Mouse (Mus musculus) yolk sac, embryonic 10.5 days (tissue): ENCODE data around the gene Bmp6.
A peak's percentile ranks its signal among the peaks of the same experiment; 100 is the strongest.

Experiments
- DNase-seq: peaks from one replicate; pipeline ENCODE4 v3.0.0-alpha.2; 2017; ENCODE audit warnings: low spot score

Bmp6 gene

DNA sequence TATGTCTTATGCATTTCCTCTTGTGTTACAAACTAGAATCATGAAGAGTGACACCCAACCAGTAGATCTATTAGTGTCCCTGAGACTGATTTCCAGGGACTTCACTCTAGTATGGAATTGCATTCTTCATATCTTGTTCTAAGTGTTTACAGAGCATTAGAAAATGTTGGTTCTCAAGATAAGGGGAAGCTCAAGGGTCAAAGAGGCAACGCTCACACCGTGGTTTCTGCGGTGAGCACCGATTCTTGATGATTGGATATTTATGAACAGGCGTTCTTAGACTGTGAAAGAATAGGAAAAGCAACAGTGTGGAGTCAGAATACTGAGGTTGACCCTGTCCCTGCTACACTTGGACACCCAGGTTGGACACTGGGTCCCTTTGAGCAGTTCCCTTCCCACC lies 89.9 kb downstream of the Bmp6 start:
- DNase-seq: no peak

DNA sequence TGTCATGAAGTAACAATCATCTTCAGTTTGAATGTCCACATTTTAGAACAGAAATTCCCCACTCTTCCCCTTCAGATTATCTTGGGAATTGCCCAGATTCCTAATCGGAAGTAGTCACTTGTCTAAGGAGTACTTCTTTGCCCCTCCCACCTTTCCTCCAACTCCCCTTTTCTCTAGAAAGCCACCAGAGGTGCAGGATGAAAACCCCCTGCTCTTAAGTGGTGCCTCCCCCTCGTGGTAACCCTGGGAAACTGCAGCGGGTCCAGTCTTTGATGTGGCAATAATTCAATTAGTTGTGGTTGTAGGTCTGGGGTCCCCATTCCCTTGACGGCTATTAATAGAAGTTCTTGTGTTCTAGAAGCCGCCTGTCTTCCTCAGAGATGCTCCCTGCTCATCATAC lies 93.0 kb downstream of the Bmp6 start:
- no peak for DNase-seq

DNA sequence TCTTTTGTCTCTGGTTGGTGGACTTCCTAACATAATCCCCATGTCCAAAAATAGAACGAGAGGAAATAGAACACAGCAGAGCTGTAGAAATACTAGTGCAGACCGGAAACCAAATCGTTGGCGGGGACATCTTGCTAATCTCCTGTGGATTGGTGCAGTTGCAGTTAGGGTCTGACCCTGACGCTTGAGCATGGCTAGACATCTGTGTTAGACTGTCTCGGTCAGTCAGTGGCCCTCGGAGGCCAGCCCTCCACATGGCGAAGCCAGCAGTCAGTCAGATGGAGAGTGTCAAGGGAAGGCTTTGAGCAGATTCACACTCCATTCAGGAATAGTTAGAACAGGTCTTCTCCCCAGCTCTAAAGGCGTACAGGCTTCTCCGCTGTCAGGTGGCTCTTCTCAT lies 95.3 kb downstream of the Bmp6 start:
- DNase-seq: no peak

DNA sequence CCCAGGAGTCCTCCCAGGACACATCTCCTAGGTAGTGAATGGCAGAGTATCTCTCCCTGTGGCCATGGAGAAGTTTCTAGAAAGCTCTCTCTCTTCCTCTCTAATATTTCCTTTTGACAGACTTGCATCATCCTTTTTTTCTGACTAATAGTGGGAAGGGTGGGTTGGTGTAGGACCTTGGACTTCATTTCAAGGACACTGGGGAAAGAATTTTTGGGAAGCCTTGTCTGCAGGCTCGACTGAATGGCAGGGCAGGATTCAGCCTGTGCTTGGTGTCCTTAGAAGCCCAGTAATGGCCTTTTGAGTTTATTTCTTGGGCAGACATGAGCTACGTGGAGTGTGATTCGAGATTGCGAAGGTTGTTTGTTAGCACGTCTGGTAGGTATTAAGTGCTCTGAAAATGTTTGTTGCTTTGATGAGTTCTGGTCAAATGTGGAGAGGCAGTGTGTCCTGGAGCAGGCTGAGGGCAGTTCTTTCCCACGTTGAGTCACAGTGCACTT lies 103.7 kb downstream of the Bmp6 start:
- DNase-seq: no peak

DNA sequence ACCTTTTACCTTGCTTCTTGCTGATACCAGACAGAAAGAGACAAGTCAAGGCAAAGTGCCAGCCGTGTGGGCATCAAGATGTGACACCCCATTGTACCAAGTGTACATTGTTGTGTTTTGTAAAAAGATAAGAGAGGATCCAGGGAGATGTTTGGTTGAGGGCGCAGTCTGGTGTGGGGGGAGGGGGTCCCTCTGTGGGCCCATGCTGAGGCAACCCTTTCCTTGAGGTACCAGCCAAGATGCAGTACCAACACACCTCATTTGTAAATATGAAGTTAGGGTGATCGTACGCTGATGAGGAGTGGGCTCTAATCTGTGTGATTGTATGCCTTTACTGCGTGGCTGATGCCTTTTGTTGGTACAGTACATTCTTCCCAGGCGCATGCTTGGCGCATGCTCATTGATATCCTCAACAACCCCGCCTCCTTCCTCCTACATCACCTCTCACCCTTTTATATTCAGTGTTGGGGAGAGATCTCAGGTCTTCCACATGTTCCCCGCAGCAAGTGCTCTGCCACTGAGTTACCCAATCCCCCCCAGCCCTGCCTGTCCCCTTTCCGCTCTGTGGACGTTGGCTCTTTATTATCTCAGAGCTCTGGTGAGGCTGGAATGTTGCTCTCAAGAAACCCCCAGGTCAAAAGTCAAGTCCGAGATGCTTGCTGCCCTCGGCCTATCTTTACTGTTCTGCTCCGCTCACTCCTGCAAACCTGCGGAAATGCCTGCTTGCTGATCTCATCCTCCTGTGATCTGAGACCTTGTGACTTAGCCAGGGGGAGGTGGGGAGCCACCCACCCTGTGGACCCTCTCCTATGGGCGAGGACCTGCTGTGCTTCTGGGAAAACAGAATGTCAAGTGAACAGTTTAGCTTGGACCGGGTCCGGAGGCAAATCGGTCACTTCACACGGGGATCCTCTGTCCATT lies 105.4 kb downstream of the Bmp6 start:
- peak; percentile 88 for DNase-seq

DNA sequence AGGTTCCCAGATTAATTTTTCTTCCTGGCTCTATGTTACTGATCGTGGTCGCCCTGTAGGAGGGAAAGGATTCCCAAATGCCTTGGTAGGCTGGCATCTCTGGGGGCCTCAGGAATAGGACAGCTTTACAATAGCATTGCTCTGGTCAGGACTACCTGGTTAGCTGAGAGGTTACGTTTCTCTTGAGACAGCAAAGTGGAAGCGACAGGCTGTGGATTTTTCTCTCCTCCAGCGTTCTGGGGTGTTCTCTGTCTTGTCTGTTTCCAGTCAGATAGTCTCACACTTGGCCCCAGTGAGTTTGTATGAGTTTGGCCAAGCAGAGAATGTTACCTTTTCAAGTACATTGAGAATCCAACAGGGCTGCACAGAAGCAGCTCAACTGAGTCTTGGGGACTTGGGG lies 106.5 kb downstream of the Bmp6 start:
- DNase-seq: no peak

DNA sequence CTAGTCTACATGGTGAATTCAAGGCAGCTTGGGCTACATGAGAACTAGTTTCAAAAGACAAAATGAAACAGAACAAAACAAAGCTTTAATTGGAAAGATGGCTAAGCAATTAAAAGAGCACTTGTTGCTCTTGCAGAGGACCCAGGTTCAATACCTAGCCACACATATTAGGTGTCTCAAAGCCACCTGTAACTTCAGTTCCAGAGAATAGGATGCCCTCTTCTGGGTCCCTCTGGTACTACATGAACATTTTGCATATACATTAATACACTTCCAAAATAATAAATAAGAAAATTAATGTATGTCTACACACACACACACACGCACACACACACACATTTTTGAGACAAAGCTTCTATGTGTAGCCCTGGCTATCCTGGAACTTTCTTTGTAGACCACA lies 118.5 kb downstream of the Bmp6 start:
- no peak for DNase-seq

DNA sequence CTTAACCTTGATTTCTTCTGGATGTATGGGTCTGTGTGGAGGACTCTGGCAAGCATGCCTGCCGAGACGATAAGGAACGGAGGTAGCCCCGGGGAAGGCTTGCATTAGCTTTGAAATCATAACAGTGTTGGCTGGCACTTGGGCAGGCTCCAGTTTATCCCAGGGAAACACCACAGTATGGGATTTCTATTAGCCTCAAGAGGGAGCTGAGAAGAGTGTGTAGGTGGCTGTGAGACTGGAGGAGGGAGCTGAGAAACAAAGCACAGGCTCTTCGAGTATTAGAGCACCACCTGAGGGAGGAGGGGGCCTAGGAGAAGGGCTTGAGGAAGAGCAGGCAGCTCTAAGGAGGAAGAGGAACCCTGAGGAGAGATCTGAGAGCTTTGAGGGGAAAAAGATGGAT lies 126.0 kb downstream of the Bmp6 start:
- no peak for DNase-seq

DNA sequence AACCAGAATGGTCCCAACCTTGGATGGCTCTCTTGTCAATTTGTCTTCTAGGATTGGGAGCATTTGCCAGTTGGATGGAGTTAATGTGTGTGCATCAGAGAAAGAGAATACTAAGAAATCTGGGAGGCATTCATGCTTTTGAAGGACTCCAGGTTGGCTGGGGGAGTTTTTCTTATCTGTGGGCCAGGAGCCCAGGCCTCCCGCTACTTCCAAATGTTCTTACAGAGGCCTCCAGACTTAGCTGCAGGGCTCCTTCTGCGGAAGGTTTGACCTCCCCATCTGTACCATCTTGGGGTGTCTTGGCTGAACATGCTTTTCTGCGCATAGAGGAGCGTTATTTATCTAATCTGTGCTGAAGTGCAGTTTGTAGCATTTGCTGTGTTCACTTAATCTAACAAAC lies 127.7 kb downstream of the Bmp6 start:
- no peak for DNase-seq

DNA sequence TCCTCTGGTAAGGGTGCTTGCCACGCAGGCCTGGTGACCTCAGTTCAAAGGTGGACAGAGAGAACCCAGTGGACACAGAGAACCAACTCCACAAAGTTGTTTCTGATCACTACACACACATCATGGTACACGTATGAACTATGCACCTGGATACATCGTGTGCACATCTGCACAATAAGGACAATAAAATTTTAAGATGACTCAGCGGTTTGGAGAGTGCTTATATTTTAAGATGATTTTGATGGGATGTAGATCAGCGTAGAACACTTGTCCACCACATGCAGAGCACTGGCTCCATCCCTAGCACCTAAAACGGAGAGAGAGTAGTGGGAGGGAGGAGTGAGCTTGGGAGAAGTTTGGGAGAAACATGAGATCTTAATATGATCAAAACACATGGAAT lies 128.6 kb downstream of the Bmp6 start:
- DNase-seq: no peak

DNA sequence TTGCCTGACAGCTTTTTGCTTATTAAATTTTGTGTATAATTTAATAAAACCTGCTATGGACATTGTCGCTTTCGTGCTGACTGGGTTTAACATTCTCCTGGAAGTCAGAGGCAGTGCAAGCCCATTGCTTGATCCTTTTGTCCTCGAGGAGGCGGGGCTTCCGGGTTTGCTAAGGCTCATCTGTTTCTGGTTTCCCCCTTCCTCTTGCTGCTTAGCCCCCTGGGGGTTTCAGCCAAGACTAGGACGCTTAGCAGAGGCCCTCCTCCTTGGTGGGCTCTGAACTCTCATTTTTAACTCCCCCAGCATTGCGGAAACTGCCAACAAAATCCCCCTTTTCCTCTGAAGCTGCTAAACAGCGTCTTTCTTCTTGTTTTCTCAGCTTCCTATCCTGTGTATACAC lies 132.0 kb downstream of the Bmp6 start:
- DNase-seq: no peak

DNA sequence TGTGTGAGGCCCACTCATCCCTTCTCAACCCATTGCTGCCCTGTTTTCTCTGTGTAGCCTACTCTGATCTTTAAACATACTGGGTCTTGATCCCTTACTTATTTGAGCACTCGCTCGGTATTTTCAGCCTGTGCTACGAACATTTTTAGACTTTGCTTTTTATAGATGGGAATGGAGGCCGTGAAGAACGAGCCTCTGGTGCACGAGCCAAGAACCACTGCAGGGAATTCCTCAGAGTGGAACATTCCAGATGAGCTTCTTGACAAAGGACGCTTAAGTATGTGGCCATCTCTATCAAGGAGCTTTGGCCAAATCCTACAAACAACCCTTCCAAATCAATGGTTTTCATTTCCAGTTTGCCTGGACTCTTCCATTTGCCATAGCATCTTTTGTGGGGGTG lies 136.1 kb downstream of the Bmp6 start:
- DNase-seq: no peak

DNA sequence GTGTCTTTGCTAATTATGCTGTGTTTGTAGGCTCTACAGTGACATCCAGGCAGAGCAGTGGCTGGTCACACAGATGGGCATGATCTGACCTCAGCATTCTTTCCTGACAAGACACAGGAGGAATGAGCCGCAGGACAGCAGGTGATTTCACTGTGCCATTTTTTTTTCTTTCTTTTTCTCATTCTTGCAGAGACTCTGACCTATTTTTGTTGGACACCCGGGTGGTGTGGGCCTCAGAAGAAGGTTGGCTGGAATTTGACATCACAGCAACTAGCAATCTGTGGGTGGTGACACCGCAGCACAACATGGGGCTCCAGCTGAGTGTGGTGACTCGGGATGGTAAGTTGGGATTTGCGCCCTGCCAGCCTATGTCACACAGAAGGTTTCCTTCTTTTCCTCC lies 139.8 kb downstream of the Bmp6 start:
- no peak for DNase-seq

DNA sequence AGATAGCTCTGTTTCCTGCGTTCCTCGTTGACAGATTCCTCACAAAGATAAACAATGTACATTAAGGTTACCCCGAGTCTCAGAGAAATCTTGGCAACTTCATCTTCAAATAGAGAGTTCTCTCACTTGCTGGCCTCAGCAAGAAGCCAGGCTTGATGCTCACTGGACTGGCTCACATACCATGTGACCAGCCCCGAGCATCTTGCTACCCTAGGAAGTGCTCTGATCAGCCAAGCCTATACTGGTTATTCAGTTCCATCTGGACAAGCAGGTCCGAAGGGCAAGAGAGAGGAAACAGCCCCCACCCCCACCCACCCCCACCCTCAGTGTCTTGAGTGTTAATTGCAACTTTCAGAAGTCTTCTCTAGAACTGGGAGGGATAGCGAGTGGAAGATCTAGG lies 141.9 kb downstream of the Bmp6 start:
- no peak for DNase-seq

DNA sequence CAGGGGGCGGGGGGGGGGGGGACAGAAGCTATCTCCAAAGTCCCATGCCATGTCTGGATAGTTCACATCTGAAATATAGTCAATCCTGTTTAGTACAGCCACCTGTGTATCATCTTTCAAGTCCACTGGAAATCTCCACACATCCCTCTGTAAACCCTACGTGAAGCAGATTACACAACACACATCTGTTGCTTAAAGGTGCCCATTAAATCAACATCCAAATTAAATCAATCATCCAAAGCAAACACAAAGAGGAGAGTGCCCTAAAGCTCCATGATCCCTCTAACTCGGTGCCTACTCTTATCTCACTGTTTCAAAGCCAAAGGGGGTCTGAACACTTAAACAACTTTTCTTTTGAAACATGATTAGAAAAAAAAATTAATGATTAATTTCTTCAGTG lies 151.8 kb downstream of the Bmp6 start:
- DNase-seq: no peak

DNA sequence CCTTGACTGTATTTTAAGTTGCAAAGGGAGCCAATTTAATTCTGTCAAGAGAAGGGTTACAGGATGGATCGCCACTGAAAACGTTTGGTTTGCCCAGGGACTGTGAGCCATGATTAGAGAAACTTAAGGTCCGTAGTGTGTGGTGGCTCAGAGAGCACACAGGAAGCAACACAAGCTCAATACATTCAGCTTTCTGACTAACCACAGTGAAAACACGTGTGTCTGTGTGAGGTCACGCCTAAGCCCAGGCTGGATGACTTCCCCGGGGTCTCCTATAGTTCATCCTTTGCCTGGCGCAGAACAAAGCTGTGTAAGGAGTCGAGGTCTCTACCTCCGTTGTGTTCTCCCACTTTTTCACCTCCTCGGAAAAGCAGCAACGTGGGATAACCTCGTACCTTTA lies 156.4 kb downstream of the Bmp6 start:
- DNase-seq: no peak

DNA sequence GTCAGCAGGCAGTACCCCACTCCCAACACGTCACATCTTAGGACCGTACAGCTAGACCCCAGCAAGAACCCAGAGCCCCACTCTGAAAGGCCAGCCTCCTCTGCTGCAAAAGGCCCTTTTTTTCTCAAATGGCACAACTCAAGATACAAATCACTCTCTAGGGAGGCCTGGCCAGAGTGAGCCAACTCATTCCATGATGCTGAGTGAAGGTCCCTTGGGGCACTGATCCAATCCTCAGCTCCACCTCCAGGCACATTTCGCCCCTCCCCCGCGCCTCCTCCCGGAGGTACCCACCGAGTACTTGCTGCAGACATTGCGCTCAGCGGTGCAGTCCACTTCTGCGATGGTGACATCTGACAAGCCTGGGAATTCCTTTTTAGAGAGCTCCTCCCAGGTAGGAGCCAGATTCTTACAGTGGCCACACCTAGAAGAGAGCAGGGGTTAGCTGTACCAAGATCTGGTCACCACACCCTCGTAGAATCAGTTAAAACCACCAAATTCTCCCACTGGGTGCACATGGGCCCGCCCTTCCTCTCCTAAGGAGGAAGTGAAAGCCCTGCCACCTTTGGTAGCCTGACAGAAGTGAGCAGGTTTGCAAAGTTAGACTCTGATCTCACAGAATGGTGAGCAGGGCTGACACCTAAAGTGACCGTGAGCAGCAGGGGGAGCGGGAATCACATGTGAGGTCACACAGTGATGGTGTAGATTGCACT lies 158.4 kb downstream of the Bmp6 start:
- no peak for DNase-seq

DNA sequence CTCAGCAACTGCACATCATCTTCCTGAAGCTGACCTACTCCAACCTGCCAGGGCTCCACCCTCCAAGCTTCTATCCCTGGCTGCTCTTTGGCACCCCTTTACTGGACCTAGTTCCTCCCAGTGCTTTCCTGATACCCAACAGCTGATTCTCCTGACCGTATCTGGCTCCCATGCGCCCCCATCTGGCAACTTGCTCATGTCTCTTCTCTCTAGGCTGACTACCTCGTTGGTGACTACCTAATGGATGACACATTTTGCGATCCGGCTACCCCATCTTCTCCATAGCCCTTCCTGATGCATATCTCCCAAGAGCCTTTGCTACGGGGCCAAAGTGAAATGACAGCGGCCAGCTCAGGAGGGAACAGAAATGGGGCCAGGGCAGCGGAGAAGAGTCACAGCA lies 161.4 kb downstream of the Bmp6 start:
- no peak for DNase-seq

DNA sequence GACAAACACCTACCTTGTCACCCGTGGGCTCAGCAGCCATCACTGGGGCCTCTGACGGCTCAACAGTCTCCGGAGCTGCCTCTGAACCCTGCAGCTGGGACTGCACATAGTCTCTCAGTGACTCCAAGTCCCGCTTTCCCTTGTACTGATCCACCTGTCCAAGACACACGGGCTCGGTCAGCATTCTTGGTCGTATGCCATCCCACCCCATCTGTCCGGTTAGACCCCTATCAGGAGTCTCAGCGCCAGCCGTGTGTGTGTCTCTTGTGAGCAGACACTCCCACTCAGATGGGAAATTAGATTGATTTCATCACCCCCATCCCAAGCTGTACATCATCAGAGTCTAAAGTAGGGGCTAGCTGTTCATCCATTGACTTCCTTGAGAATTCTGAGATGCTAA lies 162.0 kb downstream of the Bmp6 start:
- DNase-seq: no peak

DNA sequence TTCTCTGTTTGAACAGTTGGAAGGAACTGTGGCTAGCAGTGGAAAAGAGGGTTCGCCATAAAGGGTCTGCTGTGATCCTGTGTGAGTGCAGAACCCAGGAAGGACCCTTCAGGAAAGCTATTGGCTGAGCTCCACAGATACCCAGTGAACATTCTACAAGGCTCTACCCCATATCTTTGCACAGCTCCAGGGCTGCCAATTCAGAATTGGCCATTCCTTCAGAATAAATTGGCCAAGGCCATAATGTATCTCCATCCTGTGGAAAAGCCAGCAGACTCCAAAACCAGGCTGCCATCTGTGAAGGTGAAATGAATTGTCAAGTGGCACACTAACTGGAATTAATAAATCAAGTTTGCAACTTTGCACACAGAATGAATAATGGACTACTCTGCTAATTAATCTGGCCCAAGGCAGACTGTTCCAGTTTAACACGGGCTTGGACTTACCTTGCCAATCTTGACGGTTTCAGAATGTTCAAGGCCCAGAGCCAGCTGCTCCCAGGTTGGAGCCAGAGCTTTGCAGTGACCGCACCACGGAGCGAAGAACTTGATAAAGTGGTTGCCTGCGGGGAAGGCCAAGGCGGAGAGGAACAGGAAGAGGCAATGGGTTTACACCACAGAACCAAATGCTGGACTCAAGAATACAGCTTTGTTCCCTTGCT lies 164.9 kb downstream of the Bmp6 start:
- no peak for DNase-seq

DNA sequence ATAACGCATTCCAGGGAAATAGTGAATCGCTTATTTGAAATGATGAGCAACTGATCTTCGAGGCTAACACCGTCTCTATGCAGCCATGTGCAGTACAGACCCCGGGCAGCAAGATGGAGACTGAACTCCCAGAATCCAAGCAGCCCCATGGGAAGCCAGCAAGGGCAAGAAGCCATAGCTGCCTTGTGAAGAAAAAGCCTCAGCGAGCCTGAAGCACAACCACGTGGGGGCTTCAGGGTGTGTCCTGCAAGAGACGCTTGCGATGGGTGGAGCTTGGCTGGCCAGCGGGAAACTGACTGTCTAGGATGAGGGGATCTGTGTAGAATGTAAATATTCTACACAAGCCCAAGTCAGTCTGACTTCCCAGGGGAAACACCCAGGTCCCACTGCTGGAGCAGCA lies 167.1 kb downstream of the Bmp6 start:
- no peak for DNase-seq

DNA sequence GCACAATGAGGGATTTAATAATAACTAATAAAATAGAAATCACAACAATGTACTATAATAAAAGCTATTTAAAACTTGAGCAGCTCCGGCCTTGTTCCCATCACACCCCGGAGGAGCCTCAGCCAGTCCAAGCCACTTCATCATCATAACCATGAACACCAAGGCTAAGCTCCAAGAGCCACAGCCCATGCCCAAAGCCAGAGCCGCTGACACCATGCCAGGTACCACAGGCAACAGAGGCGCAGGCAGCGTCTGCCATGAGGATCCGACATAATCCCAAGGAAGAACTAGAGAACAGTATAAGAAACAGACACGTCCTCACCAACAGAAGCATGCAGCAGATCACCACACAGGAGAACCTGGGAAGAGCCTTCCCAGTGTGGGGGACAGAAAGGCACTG lies 169.0 kb downstream of the Bmp6 start:
- no peak for DNase-seq

DNA sequence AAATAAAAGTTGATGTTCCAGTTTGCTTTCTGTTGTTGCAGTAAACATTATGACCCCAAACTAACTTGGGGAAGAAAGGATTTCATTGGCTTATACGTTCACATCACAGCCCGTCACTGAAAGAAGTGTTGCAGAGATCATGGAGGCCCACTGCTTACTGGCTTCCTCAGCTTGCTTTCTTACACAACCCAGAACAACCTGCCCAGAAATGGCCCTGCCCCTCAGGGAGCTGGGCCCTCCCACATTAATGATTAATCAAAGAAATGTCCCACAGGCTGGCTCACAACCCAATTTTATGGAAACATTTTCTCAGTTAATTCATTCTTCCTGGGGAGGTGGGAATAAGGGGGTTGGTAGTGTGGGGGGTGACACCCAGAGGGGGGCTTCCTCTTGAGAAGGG lies 170.5 kb downstream of the Bmp6 start:
- peak; percentile 53 for DNase-seq
